Mouse (Mus musculus): ENCODE data around the gene Cys1.
"Not testable (repeated sequence)": the region's sequence is repeated elsewhere in the genome, so short reads cannot be mapped to it uniquely, and the experiment has no call there.

Gene Cys1

DNA sequence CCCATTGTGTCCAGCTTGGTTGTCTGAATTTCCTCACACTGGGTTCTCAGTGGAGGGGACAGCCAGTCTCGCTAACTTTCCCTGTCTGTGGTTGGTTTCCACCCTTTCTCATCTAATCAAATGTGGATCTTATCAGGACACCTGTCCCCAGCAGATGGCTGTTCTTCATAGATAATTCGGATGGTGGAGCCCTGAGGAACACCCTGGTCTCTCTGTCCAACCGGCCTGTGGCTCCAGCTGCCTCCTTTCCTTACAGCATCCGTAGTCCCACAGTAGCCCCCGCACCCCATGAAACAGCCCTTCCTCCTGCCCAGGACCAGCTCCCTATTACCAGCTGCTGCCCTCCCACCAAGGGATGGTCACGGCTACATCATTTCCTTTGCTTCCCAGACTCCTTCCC is 35.7 kb downstream of the Cys1 start:
- DNase-seq: no peak

DNA sequence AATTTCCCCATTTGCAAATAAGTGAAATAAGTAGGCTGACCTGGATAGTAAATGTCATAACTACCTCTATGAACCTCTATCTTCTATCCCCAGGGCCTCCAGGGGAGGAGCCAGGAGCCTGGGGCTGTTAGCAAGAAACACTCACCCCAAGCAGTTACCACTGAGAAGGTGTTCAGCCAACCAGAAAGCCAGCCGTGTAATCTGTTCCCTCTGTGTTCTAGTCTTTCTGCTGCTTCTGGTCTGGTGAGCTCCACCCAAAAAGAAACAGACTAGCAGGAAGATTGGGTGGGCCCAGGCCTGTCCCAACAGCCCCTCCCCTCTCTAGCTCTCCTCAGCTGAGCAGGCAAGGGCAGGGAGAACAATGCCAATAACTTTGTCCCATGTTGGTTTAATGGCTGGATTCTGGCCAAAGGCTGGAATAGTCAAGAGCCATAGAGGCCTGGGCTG is 37.5 kb downstream of the Cys1 start:
- DNase-seq: no peak

DNA sequence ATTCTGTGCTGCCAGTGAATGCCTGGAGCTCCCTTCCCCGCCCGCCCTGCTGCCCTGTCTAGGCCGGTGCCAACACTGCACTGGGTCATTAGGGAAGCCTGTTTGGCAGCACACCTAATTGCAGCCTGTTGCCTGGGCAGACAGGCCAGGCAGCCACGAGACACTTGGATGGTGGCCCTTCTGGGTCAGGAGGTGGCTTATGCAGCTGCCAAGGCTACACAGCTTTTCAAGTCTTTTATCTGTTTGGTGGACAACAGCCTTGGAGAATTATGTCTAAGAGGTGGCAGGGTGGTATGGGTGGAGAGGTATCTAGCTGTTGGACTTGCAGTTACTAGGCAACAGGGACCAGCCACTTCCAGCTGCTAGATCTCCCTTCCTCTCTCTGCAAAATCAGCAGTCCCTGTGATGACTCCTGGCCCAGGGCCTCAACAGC is 39.2 kb downstream of the Cys1 start:
- DNase-seq: peak; percentile 48

DNA sequence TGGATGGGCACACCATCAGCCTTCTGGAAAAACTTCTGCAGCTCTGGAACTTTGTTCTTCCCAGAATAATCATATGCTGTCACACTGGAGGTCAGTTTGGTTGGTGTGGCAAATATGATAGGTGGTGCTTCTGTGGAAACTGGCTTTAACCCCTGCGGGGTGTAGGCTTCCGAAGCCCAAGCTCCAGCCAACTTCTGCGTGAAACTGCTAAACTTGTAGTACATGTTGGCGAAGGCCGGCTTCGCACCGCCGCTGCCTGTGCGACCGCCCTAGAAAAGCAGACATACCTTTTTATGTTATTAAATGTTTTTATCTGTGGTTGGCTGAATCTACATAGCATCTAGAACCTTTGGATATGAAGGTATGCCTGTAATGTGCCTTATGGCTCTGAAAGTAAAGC is 42.8 kb downstream of the Cys1 start:
- DNase-seq: not testable (repeated sequence)

DNA sequence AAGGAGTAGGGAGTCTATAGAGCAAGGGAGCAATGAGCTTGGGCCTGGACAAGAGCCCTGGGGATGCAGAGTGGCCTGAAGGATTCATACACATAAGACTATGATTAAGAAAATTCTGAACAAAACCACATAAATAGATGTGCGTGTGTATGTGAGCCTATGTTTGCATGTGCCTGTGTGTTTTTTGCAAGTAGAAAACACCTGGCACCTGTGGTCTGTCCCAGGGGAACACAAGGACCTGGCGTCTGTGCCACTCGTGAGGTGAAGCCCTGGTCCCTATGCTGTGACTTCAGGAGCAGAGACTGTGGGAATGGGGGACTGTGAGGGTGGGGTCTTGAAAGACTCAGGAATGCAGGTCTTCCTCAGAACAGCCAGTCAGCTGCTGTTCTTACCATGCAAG is 47.0 kb downstream of the Cys1 start:
- DNase-seq: no peak

DNA sequence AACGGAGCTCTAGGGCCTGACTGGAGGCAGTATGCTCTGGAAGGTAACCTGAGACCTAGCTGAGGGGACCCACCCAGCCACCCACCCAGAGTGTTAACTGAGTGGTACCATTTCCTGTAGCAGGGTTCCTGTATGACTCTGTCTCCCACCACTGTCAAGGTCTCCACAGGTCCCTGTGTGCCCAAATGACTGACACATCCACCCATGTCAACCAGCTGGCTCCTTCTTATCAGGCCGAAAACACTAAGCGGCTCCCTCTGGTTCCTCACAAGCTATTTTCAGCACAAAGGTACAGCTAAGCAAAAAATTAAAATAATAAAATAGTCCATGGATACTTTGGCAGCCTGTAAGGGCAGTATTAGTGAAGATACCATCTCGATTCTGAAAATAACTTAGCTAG is 47.4 kb downstream of the Cys1 start:
- DNase-seq: no peak

DNA sequence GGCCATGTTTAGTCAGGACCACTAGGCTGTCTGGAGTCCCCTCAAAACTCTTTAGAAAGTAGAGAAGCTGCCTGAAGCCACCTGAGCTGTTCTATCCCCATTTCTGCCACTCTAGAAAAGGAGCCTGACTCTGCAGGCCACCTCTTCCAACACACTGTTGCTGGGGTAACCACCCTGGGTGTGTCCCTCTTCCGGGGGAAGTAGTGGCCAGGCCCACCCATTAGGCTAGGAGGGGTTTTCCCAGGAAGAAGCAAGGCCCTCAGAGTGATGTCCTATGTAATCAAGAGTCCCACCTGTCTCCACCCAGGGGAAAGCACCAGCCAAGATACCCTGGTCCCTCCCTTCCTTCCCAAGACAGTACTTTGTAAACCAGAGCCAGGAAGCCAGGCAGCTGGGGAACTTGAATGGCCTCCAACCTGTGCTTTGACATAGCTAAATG is 47.8 kb downstream of the Cys1 start:
- no peak for DNase-seq

DNA sequence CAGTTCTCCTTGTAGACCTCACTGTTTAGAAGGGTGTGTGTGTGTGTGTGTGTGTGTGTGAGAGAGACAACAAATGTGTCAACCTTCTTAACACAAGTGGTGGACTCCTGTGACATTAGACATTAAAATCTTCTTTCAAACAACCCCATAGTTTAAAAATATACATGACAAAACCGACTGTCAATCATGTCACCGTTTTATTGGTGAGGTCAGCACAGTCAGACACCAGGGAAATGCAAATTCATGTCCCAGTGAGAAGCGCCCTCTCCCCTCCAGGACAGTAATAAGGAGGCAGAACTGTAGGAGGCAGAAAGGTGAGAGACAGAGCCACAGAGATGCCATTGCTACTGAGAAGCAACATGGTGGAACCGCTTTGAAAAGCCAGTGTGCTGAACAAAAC is 49.2 kb downstream of the Cys1 start:
- DNase-seq: no peak

DNA sequence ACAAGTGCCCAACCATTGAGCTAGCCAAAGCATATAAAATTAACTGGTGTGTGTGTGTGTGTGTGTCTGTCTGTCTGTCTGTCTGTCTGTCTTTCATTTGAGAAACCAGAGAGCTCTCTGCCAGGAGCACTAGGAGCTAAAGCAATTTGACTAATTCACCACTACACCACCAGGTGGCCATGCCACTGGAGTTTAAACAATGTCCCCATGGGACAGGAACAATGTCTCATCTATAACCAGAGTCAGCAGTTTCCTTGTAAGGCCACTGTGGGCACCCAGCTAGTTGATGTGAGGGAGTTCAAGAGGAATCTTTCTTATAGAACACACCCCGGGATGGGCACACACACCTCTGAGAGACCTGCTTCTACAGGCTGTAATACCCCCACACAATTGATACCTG is 51.4 kb downstream of the Cys1 start:
- no peak for DNase-seq

DNA sequence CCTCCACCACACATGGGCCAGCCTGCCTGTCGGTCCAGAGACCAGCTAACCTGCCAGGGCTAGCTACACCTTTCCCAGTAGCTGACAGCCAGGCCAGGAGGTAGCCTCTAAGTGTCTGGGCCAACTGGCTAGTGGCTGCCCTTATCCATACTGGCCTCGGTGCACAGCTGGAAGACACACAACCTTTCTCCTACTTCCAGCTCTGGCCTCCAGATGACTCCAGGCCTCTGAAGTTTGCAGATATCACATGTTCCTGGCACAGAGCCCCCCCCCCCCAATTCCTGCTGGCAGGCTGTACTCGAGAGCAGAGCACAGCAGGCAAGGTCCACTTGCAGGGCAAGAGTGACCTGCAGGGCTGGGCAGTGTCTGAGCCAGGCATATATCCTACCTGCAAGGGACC is 54.4 kb downstream of the Cys1 start:
- DNase-seq: no peak

DNA sequence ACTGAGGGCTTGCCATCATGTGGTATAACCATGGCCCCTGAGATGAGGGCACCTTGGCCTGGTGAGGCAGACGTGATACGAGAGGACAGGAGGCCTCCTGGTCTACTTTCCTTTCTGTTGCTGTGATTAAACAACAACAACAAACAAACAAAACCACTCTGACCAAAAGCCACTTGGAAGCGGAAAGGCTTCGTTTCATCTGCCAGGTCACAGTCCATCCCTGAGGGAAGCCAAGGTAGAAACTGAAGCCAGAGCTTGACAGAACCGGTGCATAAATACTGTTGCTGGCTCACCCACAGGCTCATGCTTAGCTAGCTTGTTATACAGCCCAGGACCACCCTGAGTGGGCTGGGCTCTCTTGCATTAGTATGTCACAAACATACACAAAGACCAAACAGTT is 55.2 kb downstream of the Cys1 start:
- DNase-seq: no peak

DNA sequence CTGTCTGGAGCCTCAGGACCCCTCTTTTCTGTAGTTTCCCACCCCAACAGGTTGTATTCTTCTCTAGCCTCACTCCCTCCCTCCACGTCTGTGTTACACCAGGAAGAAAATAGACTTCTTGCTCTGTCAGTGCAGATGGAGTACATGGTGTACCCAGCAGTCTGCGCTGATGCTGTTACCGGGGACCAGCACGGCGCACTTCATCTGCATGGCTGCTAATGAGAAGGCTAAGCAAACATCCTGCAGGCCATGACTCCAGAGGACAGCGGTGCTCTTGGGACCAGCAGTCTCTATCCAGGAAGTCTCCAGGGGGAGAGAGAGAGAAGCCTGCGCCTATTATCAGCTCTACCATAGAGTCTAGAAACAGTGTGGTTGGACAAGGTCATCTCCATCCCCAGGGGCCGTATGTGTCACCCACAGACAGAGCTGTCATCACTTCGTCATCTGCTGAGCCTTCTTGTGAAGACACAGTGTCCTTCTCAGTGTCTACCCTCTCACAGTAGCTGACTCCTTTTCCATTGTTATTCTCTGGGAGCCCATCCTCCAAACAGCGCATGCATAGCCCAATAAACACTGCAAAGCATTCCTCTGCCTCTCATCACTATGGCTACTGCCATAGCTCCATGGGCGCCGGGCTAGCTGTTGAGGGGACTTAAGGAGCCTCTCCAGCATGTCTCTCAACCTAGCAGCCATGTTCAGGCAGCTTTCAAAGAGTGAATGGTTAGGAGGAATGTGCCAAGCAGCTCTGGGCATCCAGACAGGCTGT is 57.9 kb downstream of the Cys1 start:
- DNase-seq: no peak

DNA sequence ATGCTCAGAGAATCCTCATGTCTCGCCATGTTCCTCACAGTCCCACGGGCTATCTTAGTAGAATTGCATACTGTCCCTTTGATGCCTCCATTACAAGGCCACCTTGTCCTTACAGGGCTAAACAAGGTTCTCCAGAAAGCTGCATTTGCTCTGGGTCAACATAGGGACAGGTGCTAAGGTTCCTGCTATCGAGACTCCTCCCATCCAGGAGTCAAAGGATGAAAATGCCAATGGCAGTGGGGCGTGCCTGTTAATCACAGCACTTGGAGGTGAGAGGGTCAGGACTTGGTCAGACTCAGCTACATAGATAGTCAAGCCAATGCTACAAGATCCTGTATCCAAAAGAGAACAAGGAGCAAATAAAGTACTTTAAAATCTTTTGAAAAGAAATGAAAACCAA is 62.2 kb downstream of the Cys1 start:
- no peak for DNase-seq

Measured in right cerebral cortex, postnatal 25 days (tissue).